ENCODE assay signal across 9 mouse cellular contexts in genomic region chr5:117493947-117494346, GRCm38 (mm10).
DNase-seq lines count a peak whose midpoint lies in the region; ATAC-seq lines count a peak whose summit lies in the region.
"Had no signal": no experiment of that assay in that cellular context is flagged by ENCODE, and none has a peak within 500 bp of the region (broad histone marks: within the 10 kb centered on the region; RNA-seq: fewer than 3 reads in every experiment).

No protein-coding gene starts in this region.

- peaks cover 15% of the 10 kb centered on the region for H3K4me1 ChIP-seq in forebrain, embryonic 13.5 days
- peaks cover 16% of the 10 kb centered on the region for H3K4me1 ChIP-seq in hindbrain, embryonic 13.5 days (replicated peaks)

- no peaks in the 10 kb centered on the region for H3K9me3 ChIP-seq in forebrain, embryonic 13.5 days (replicated peaks)
- H3K9me3 ChIP-seq in hindbrain, embryonic 13.5 days: no peaks in the 10 kb centered on the region

- peak overlapping the region; percentile 25; the same call in 1 of the 2 replicates for H3K27ac ChIP-seq in forebrain, embryonic 13.5 days
- H3K27ac ChIP-seq in hindbrain, embryonic 13.5 days: peak overlapping the region; percentile 77

- no peaks in the 10 kb centered on the region for H3K36me3 ChIP-seq in forebrain, embryonic 13.5 days (ENCODE audit: poor library complexity, severe bottlenecking)
- H3K36me3 ChIP-seq in hindbrain, embryonic 13.5 days: no peaks in the 10 kb centered on the region

- 25% methylated on average over 7 of the region's 7 CpGs for WGBS in forebrain, embryonic 13.5 days
- WGBS in hindbrain, embryonic 13.5 days: 24% methylated on average over 7 of the region's 7 CpGs

- peak overlapping the region; percentile 21; the same call in 1 of the 2 replicates for H3K4me3 ChIP-seq in forebrain, embryonic 13.5 days
- peak overlapping the region; percentile 24; the same call in 1 of the 2 replicates for H3K4me3 ChIP-seq in hindbrain, embryonic 13.5 days
- H3K4me3 ChIP-seq: myocyte had no signal

- peak; percentile 83 for DNase-seq in layer of hippocampus, adult 11-12 months (ENCODE audit: low spot score)
- no peak for DNase-seq in layer of hippocampus, adult 9-10 months (ENCODE audit: low spot score)
- DNase-seq in cerebellum, adult 11 months: peak; percentile 65
- peak; percentile 76 to 79 for DNase-seq in layer of hippocampus, postnatal 10 days (ENCODE audit: low spot score in 2 of 2)
- peak; percentile 66 for DNase-seq in right cerebral cortex, postnatal 4 days

- H3K27me3 ChIP-seq in forebrain, embryonic 13.5 days: no peaks in the 10 kb centered on the region
- no peaks in the 10 kb centered on the region for H3K27me3 ChIP-seq in hindbrain, embryonic 13.5 days

- H3K9ac ChIP-seq in forebrain, embryonic 13.5 days: no peak overlapping the region
- H3K9ac ChIP-seq in hindbrain, embryonic 13.5 days: no peak overlapping the region; the same call in 1 of the 2 replicates

- 0 out of 2 replicates have a peak, but pooled peaks have one; percentile 45 for ATAC-seq in forebrain, embryonic 13.5 days
- ATAC-seq in hindbrain, embryonic 13.5 days (ENCODE audit: low FRiP score): 0 out of 2 replicates have a peak, but pooled peaks have one; percentile 30
- peak; percentile 80 for ATAC-seq in megakaryocyte-erythroid progenitor cell, adult 5-6 weeks (replicated peaks; ENCODE audit: low FRiP score, low TSS enrichment, poor library complexity, severe bottlenecking)

- H3K4me2 ChIP-seq in forebrain, embryonic 13.5 days: peak overlapping the region; percentile 56
- H3K4me2 ChIP-seq in hindbrain, embryonic 13.5 days: peak overlapping the region; percentile 56

Comparison
In these comparisons a context has a peak if more than half of its experiments do, and no peak if none do; other contexts are left out.
1. ATAC-seq: peak in every context shown above with its lines; median percentile 80 in megakaryocyte-erythroid progenitor cell, adult 5-6 weeks; 45 in forebrain, embryonic 13.5 days; 30 in hindbrain, embryonic 13.5 days.